Mouse (Mus musculus) heart, postnatal 0 days (tissue): ENCODE results near the gene Olfml2b. TPM values are rescaled to one million over a fixed set of nuclear protein-coding genes. Genes with fewer than 3 reads are reported as not detected.
A peak's percentile ranks its signal among the peaks of the same experiment; 100 is the strongest.

ENCODE experiments used
- ATAC-seq: fragments of 200-750 bp; cut with Nextera tagmentation; 2 replicates; pipeline ENCODE4 v1.8.0; 2017; ENCODE audit warnings: low read depth, moderate number of reproducible peaks, moderate library complexity; ENCODE audit not compliant: insufficient read depth
- DNase-seq: peaks from one replicate; pipeline ENCODE4 v3.0.0-alpha.2; 2016; ENCODE audit warnings: low spot score
- H3K27ac ChIP-seq: fragments of 300-500 bp; sonication (generic); 2 replicates; pipeline ENCODE4 v1.5.1; 2014; ENCODE audit warnings: low read depth, mild to moderate bottlenecking
- H3K27me3 ChIP-seq: fragments of 300-500 bp; sonication (generic); 2 replicates; pipeline ENCODE4 v1.6.1; 2014; ENCODE audit warnings: low read length, mixed read lengths; ENCODE audit not compliant: control insufficient read depth, insufficient read depth
- H3K36me3 ChIP-seq: fragments of 300-500 bp; sonication (generic); replicated peaks from 2 replicates; pipeline ENCODE4 v1.6.1; 2014; ENCODE audit warnings: low read length, mixed read lengths; ENCODE audit not compliant: control insufficient read depth, insufficient read depth
- H3K4me1 ChIP-seq: fragments of 300-500 bp; sonication (generic); 2 replicates; pipeline ENCODE4 v1.6.1; 2014; ENCODE audit warnings: antibody characterized with exemption; ENCODE audit not compliant: control insufficient read depth, insufficient read depth
- H3K4me2 ChIP-seq: fragments of 300-500 bp; sonication (generic); 2 replicates; pipeline ENCODE4 v1.6.1; 2014; ENCODE audit warnings: low read depth, mild to moderate bottlenecking, low read length, moderate library complexity
- H3K4me3 ChIP-seq: fragments of 300-500 bp; sonication (generic); 2 replicates; pipeline ENCODE4 v1.5.1; 2014; ENCODE audit warnings: low read depth, low read length
- H3K9ac ChIP-seq: fragments of 300-500 bp; sonication (generic); replicated peaks from 2 replicates; pipeline ENCODE4 v1.6.1; 2014; ENCODE audit warnings: low read depth, low read length, mixed read lengths
- H3K9me3 ChIP-seq: fragments of 300-500 bp; sonication (generic); replicated peaks from 2 replicates; pipeline ENCODE4 v1.6.1; 2016; ENCODE audit warnings: low read length; ENCODE audit not compliant: control insufficient read depth
- CTCF ChIP-seq: IDR thresholded peaks from 2 replicates; pipeline ENCODE4 v1.5.1; 2016; ENCODE audit warnings: antibody characterized with exemption, control low read depth, low read depth
- EP300 ChIP-seq: IDR thresholded peaks from 2 replicates; pipeline ENCODE4 v1.6.1; 2016; ENCODE audit warnings: antibody characterized with exemption, low read depth
- WGBS: fragments of 180-500 bp; shearing (Covaris S2); extraction: QIAGEN DNeasy Blood & Tissue Kit; methylation state at CpG from one replicate; pipeline ENCODE4 v1.1.7; 2014; 5-methylcytosine and 5-hydroxymethylcytosine counted together
- polyA plus RNA-seq: library from polyadenylated mRNA; unstranded; fragments of >200 nt; fragmentation: Nextera tagmentation; extraction: Ambion mirVana; gene quantifications from 2 replicates; pipeline ENCODE4 v1.2.1, GENCODE M21; 2015
- total RNA-seq: library from RNA; depleted of rRNA; stranded (reverse); fragments of >200 nt; gene quantifications from 2 replicates; pipeline ENCODE4 v1.2.3, GENCODE M21; 2014; ENCODE audit warnings: low replicate concordance

Olfml2b gene
- total and polyA plus RNA-seq, 2 experiments from 2014 or later, result 26.3 to 63.0 TPM

GRCm38 (mm10) chr1:170647971-170648514 is 3.7 kb downstream of the Olfml2b start:
- no peak for DNase-seq
- peak overlapping the region; percentile 65 for H3K27ac ChIP-seq
- H3K4me3 ChIP-seq, result no peak overlapping the region
- peak overlapping the region; percentile 32 for H3K9ac ChIP-seq
- H3K27me3 ChIP-seq, result no peaks in the 10 kb centered on the region
- peaks cover 9% of the 10 kb centered on the region for H3K36me3 ChIP-seq
- TF ChIP-seq CTCF (no peak), EP300 (no peak)
- H3K4me1 ChIP-seq, result peaks cover 50% of the 10 kb centered on the region
- 60% methylated on average over 6 of the region's 6 CpGs for WGBS
- H3K4me2 ChIP-seq, result no peak overlapping the region
- ATAC-seq, result no peak
- no peaks in the 10 kb centered on the region for H3K9me3 ChIP-seq

DNA sequence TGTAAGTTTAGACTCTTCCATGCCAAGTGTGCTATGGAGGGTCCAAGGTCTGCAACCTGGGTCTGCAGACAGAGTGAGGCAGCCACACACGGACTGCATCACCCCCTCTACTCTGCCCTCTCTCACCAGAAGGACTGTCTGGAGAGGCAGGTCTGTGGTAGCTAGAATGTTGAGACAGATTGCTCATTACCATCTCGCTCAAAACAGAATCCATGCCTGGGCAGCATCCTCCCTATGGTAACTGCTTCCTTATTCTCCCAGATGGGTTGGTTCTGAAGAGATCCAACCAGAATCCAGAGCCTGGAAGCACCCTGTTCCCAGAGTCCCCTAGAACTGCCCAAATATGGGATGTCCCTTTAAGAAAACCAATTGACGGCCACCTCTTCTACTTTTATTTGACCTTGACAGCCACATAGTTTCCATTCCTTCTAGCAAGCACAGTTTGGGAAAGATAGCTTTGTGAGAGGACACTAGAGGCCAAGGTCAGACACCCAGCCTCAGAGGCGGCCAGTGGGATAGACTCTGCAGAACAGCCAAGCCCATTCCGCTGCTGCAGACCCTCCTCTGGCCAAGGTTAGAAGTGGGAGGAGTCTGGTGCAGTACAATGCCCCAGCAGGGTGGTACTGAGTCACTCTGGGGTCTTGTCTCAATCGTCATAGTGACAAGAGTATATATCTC is 6.9 kb downstream of the Olfml2b start:
- no peak for TF ChIP-seq EP300
- no peak for TF ChIP-seq CTCF
- Histone ChIP-seq H3K4me1 (peaks cover 41% of the 10 kb centered on the region), H3K9me3 (no peaks in the 10 kb centered on the region), H3K36me3 (peaks cover 13% of the 10 kb centered on the region), H3K27ac (peak overlapping the region; percentile 89), H3K4me3 (no peak overlapping the region), H3K9ac (peak overlapping the region; percentile 6), H3K27me3 (no peaks in the 10 kb centered on the region), H3K4me2 (no peak overlapping the region)
- peak; percentile 84 for ATAC-seq
- DNase-seq, result peak; percentile 88
- WGBS, result 22% methylated on average over 6 of the region's 6 CpGs

DNA sequence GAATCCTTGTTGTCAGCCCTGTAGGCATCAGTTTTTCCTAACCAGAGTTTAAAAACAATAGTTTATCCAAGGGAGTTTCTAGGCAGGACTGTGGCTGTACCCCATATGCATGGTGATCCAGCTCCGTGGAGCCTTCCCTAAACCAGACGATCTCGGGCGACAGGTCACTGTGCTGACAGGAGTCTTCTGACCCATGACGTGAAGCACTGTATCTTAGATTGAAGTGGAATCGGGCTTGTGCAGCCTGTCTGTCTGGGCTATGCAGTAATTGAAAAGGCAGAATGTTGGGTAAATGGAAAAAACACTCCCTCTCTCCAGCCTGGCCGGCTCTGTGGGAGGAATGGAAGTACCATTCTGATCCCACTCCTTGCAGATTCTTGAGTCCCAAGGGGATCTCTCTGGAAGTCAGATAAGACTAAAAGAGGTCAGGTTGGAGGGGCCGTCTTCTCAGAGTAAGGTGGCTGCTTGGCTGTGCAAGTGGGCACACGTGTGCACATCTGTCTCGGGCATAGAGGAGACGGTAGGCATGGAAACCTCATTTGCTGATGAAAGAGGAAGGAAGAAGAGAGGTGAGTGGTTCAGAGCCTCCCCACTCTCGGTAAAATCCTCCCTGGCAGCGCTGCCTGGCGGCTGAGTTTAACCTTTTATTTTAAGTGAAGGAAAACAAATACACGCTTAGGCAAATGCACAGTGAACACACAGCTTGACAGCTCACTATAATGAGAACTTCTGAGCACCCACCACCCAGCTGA is 7.8 kb downstream of the Olfml2b start:
- TF ChIP-seq EP300 (no peak; the same call in 1 of the 2 replicates), CTCF (no peak)
- 19% methylated on average over 15 of the region's 15 CpGs for WGBS
- Histone ChIP-seq H3K9me3 (no peaks in the 10 kb centered on the region), H3K4me2 (no peak overlapping the region), H3K9ac (peak overlapping the region; percentile 6), H3K36me3 (peaks cover 16% of the 10 kb centered on the region), H3K4me3 (no peak overlapping the region), H3K27me3 (no peaks in the 10 kb centered on the region), H3K4me1 (peaks cover 34% of the 10 kb centered on the region), H3K27ac (peak overlapping the region; percentile 89)
- ATAC-seq (peak; percentile 73), DNase-seq (peak; percentile 73)

GRCm38 (mm10) chr1:170655280-170655917 is 11.1 kb downstream of the Olfml2b start:
- DNase-seq, result no peak

GRCm38 (mm10) chr1:170656518-170657227 is 12.3 kb downstream of the Olfml2b start:
- Histone ChIP-seq H3K9me3 (no peaks in the 10 kb centered on the region), H3K4me1 (peaks cover 9% of the 10 kb centered on the region), H3K27ac (no peak overlapping the region), H3K36me3 (peaks cover 14% of the 10 kb centered on the region; the same call in 1 of the 2 replicates), H3K27me3 (no peaks in the 10 kb centered on the region), H3K4me3 (no peak overlapping the region), H3K4me2 (no peak overlapping the region), H3K9ac (no peak overlapping the region)
- ATAC-seq (no peak), DNase-seq (no peak)
- no peak for TF ChIP-seq EP300
- no peak for TF ChIP-seq CTCF
- WGBS, result 82% methylated on average over 11 of the region's 11 CpGs

More at GRCm38 (mm10) chr1:170655280-170655917, 11.1 kb downstream of the Olfml2b start:
- no peaks in the 10 kb centered on the region for H3K27me3 ChIP-seq
- H3K4me3 ChIP-seq, result no peak overlapping the region
- TF ChIP-seq CTCF, result no peak
- no peak for TF ChIP-seq EP300
- no peaks in the 10 kb centered on the region for H3K9me3 ChIP-seq
- no peak for ATAC-seq
- peaks cover 21% of the 10 kb centered on the region for H3K4me1 ChIP-seq
- H3K4me2 ChIP-seq, result no peak overlapping the region
- no peak overlapping the region for H3K27ac ChIP-seq
- WGBS, result 60% methylated on average over 5 of the region's 5 CpGs
- H3K9ac ChIP-seq, result no peak overlapping the region
- peaks cover 14% of the 10 kb centered on the region; the same call in 1 of the 2 replicates for H3K36me3 ChIP-seq
